Mouse (Mus musculus) liver, embryonic 13.5 days (tissue): ENCODE measurements around the gene Cpe. TPM values are rescaled to one million over a fixed set of nuclear protein-coding genes. Genes with fewer than 3 reads are reported as not detected.

Experiments used
- ATAC-seq: fragments of 200-750 bp; cut with Nextera tagmentation; 2 replicates; pipeline ENCODE4 v1.8.0; 2017; ENCODE audit warnings: low read depth, mild to moderate bottlenecking, moderate number of reproducible peaks, moderate library complexity
- DNase-seq: peaks from one replicate; pipeline ENCODE4 v3.0.0; 2022
- H3K27ac ChIP-seq: fragments of 300-500 bp; sonication (generic); 2 replicates; pipeline ENCODE4 v1.5.1; 2015; ENCODE audit warnings: moderate library complexity, mild to moderate bottlenecking, inconsistent platforms
- H3K27me3 ChIP-seq: fragments of 300-500 bp; sonication (generic); 2 replicates; pipeline ENCODE4 v1.6.1; 2015; ENCODE audit warnings: mild to moderate bottlenecking, inconsistent platforms
- H3K36me3 ChIP-seq: fragments of 300-500 bp; sonication (generic); 2 replicates; pipeline ENCODE4 v1.6.1; 2015; ENCODE audit warnings: mild to moderate bottlenecking, inconsistent platforms
- H3K4me1 ChIP-seq: fragments of 300-500 bp; sonication (generic); replicated peaks from 2 replicates; pipeline ENCODE4 v1.6.1; 2015; ENCODE audit warnings: inconsistent platforms
- H3K4me2 ChIP-seq: fragments of 300-500 bp; sonication (generic); 2 replicates; pipeline ENCODE4 v1.6.1; 2015; ENCODE audit warnings: inconsistent platforms, mild to moderate bottlenecking, moderate library complexity
- H3K4me3 ChIP-seq: fragments of 300-500 bp; sonication (generic); replicated peaks from 2 replicates; pipeline ENCODE4 v1.5.1; 2015; ENCODE audit warnings: mild to moderate bottlenecking, inconsistent platforms
- H3K9ac ChIP-seq: fragments of 300-500 bp; sonication (generic); 2 replicates; pipeline ENCODE4 v1.6.1; 2015; ENCODE audit warnings: mild to moderate bottlenecking, inconsistent platforms
- H3K9me3 ChIP-seq: fragments of 300-500 bp; sonication (generic); replicated peaks from 2 replicates; pipeline ENCODE4 v1.6.1; 2016; ENCODE audit warnings: inconsistent platforms
- WGBS: fragments of 180-500 bp; shearing (Covaris S2); methylation state at CpG from one replicate; pipeline ENCODE4 v1.1.7; 2015; ENCODE audit not compliant: insufficient replicate concordance; 5-methylcytosine and 5-hydroxymethylcytosine counted together
- polyA plus RNA-seq: library from polyadenylated mRNA; unstranded; fragments of >200 nt; fragmentation: Nextera tagmentation; extraction: Ambion mirVana; gene quantifications from 2 replicates; pipeline ENCODE4 v1.2.1, GENCODE M21; 2015

Cpe gene
- 4.9 and 5.0 TPM in 2 replicates for polyA plus RNA-seq

DNA sequence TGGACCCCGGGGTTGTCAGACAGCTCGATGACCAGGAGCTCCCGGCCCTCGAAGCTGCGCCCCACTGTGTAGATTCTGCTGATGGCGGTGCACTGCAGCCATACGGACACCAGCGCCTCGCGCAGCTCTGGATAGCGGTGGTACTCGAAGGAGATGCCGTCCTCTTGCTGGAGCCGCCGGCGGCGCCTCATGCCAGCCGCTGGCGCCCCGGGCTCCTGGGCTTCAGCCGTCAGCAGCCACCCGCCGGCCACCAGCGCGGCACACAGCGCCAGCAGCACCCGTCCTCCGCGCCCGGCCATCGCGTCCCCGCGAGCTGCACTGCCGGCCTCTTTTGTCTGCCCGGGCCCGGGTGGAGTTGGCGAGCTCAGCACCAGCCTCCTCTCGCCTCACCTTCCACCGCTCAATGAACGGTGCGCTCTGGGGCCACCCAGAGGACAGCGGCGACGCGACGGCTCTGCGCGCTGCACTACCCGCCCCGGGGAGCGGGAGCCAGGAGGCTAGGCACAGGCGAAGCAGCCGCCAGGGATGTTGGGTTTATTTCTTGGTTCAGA is at the start of gene Cpe:
Cpe (minus strand) TSS at position 404 of the 551 bp plus-strand sequence.
- H3K27me3 ChIP-seq: peaks cover 33% of the 10 kb centered on the region
- no peak within 1 kb of the TSS for H3K9ac ChIP-seq
- WGBS: under 1% methylated on average over 54 of the region's 54 CpGs
- no peak within 1 kb of the TSS for H3K27ac ChIP-seq
- peak within 1 kb of the TSS; percentile 43 for H3K4me3 ChIP-seq
- ATAC-seq (peak; percentile 78), DNase-seq (no peak)
- H3K36me3 ChIP-seq: no peaks in the 10 kb centered on the region
- H3K9me3 ChIP-seq: no peaks in the 10 kb centered on the region
- H3K4me2 ChIP-seq: peak within 1 kb of the TSS; percentile 63
- H3K4me1 ChIP-seq: no peaks in the 10 kb centered on the region

DNA sequence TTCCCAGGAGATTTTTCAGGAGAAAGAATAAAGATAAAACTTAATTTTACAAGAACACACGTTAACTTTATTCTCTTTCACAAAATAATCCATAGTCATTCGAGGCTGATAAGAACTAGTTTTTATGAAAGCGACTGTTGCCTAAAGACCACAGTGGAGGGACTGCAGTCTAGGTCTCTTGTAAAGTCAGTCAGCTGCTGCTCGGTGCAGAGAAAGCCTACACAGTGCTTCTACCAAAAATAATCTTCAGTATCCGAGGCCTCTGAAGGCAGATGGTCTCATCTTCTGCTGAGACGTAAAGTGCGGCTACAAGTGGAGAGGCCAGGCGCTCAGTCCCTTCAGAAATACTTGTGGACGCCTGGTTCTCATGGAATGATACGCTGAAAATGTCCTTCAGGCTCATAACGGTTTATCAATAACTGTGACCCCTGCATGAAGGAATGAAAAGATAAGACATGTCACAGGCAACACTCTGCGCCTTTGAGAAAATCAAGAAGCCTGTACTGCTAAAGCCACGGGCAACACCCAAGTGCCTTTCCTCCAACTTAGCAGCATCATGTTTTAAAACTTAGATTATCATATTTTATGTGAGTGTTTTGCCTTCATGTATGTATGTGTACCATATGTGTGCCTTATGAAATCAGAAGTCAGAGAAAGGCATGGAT is 47.8 kb upstream of the Cpe start:
- H3K4me2 ChIP-seq: peak overlapping the region; percentile 46
- WGBS: 39% methylated on average over 13 of the region's 13 CpGs
- H3K27me3 ChIP-seq: no peaks in the 10 kb centered on the region
- peak overlapping the region; percentile 52 for H3K9ac ChIP-seq
- H3K4me3 ChIP-seq: no peak overlapping the region
- DNase-seq (peak; percentile 6), ATAC-seq (peak; percentile 75)
- peaks cover 11% of the 10 kb centered on the region for H3K4me1 ChIP-seq
- H3K9me3 ChIP-seq: no peaks in the 10 kb centered on the region
- H3K27ac ChIP-seq: peak overlapping the region; percentile 78
- H3K36me3 ChIP-seq: no peaks in the 10 kb centered on the region

DNA sequence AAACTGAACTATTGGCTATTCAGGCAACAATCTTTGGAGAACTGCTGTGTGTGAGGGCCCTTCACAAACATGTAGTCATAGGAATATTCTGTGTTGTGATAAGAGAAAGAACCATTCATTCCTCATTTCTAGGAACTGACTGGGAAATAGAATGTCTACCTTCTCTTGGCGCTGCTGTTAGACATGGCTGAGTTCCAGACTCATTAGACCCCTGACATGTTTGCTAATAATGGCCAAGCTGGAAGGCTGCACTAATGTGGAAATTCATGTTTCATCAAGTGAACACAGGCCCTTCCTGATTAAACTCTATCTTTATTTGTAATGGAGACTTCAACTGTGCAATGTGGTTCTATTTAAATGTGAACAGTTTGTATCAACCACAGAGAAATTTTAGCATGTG is 46.1 kb upstream of the Cpe start:
- WGBS: 58% methylated on average over 1 of the region's 1 CpGs
- no peaks in the 10 kb centered on the region for H3K27me3 ChIP-seq
- no peaks in the 10 kb centered on the region for H3K9me3 ChIP-seq
- H3K4me3 ChIP-seq: no peak overlapping the region
- H3K4me2 ChIP-seq: no peak overlapping the region
- ATAC-seq (no peak), DNase-seq (no peak)
- H3K27ac ChIP-seq: no peak overlapping the region
- H3K4me1 ChIP-seq: peaks cover 21% of the 10 kb centered on the region
- no peaks in the 10 kb centered on the region for H3K36me3 ChIP-seq
- H3K9ac ChIP-seq: no peak overlapping the region

- H3K36me3 ChIP-seq: no peaks in the 10 kb centered on the region
- DNase-seq (no peak), ATAC-seq (no peak)
- no peak overlapping the region for H3K9ac ChIP-seq
- H3K4me2 ChIP-seq: no peak overlapping the region
- 64% methylated on average over 3 of the region's 3 CpGs for WGBS
- H3K4me1 ChIP-seq: peaks cover 34% of the 10 kb centered on the region
- no peak overlapping the region for H3K27ac ChIP-seq
- no peaks in the 10 kb centered on the region for H3K27me3 ChIP-seq
- no peaks in the 10 kb centered on the region for H3K9me3 ChIP-seq
- H3K4me3 ChIP-seq: no peak overlapping the region
These were observed 44.0 kb upstream of the Cpe start for GRCm38 (mm10) chr8:64736767-64737323.

DNA sequence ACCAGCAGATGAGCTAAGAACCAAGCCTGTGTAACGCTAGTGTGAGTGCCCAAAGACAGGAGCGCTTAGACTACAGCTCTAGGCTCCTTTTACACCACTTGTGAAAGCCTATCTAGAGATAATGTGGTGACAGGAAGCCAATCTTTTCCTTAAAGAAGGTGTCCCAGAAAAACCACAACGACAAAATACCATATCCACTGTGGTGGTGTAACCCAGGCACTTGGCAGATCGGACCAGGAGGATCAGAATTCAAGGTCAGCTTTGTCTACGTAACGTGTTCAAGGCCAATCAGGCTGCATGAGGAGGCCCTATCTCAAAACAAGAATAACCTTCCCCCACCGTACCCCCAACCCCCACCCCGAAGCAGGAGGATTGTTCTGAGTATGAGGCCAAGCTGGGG is 42.3 kb upstream of the Cpe start:
- Histone ChIP-seq H3K9me3 (no peaks in the 10 kb centered on the region), H3K36me3 (peaks cover 7% of the 10 kb centered on the region), H3K4me3 (no peak overlapping the region), H3K4me2 (no peak overlapping the region), H3K9ac (no peak overlapping the region), H3K27me3 (no peaks in the 10 kb centered on the region), H3K4me1 (peaks cover 24% of the 10 kb centered on the region), H3K27ac (peak overlapping the region; percentile 29; the same call in 1 of the 2 replicates)
- ATAC-seq (no peak), DNase-seq (no peak)
- 36% methylated on average over 8 of the region's 8 CpGs for WGBS

DNA sequence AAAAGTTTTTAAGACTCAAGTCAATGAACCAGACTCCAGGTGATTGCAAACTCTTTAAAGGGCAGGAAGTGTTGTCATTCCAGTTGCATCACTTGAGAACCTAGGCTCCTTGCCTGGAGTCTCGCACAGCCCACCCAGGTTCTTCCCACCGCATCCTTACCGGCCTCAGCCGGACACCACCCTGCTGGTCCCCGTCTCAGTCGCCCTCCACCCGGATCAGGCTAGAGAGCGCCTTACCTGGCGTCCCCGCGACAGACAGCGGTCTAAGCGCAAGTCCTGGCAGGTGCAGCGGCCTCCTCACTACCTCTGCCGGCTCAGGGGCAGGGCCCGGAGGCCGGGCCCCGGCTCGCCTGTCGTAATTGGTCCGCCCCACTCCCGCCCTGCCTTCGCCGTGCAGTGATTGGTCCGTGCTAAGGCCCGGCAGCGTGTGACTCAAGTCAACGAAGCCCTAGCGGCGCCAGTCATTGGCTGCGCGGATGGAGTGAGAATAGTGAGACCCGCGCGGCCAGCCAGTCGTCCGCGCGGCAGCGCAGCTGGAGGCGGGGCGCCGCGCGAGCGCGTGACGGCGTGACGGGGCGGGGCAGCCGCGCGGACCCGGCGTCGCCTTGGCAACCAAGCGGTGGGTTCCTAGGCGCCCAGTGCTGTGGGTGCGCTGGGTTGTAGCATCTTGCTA is 40.6 kb upstream of the Cpe start, which contains the start of gene Msmo1:
Msmo1 (minus strand) TSS at position 522 of the 673 bp plus-strand sequence.
- Histone ChIP-seq H3K27me3 (no peaks in the 10 kb centered on the region), H3K27ac (peak within 1 kb of the TSS; percentile 80), H3K9me3 (no peaks in the 10 kb centered on the region), H3K4me1 (peaks cover 24% of the 10 kb centered on the region), H3K4me3 (peak within 1 kb of the TSS; percentile 79), H3K36me3 (peaks cover 12% of the 10 kb centered on the region), H3K9ac (peak within 1 kb of the TSS; percentile 81), H3K4me2 (peak within 1 kb of the TSS; percentile 85)
- ATAC-seq: peak; percentile 99
- under 1% methylated on average over 60 of the region's 60 CpGs for WGBS
- DNase-seq: peak; percentile 96

GRCm38 (mm10) chr8:64732596-64732995 is 39.7 kb upstream of the Cpe start:
- peak overlapping the region; percentile 85 for H3K4me2 ChIP-seq
- H3K9me3 ChIP-seq: no peaks in the 10 kb centered on the region
- peak overlapping the region; percentile 81 for H3K9ac ChIP-seq
- DNase-seq: no peak
- H3K36me3 ChIP-seq: peaks cover 14% of the 10 kb centered on the region
- peaks cover 29% of the 10 kb centered on the region for H3K4me1 ChIP-seq
- ATAC-seq: no peak
- 20% methylated on average over 9 of the region's 9 CpGs for WGBS
- peak overlapping the region; percentile 80; the same call in 1 of the 2 replicates for H3K27ac ChIP-seq
- H3K4me3 ChIP-seq: peak overlapping the region; percentile 79
- no peaks in the 10 kb centered on the region for H3K27me3 ChIP-seq

DNA sequence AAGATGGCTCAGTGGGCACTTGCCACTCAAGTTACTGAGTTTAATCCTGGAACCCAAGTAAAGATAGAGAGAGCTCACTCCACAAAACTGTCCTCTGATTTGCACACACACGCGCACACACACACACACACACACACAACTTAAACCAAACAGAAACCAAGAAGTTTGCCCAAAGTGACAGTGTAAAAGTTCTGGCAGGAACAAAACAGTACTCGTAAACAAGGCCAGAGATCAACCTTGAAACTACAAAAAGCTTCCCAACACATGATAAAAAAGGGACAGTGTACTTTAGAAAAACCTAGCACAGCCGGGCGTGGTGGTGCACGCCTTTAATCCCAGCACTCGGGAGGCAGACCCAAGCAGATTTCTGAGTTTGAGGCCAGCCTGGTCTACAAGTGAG is 35.3 kb upstream of the Cpe start:
- Histone ChIP-seq H3K4me3 (no peak overlapping the region), H3K27ac (no peak overlapping the region), H3K4me2 (no peak overlapping the region), H3K9ac (no peak overlapping the region), H3K36me3 (peaks cover 39% of the 10 kb centered on the region), H3K27me3 (no peaks in the 10 kb centered on the region), H3K9me3 (no peaks in the 10 kb centered on the region), H3K4me1 (peaks cover 18% of the 10 kb centered on the region)
- no peak for ATAC-seq
- DNase-seq: no peak
- 79% methylated on average over 7 of the region's 7 CpGs for WGBS

DNA sequence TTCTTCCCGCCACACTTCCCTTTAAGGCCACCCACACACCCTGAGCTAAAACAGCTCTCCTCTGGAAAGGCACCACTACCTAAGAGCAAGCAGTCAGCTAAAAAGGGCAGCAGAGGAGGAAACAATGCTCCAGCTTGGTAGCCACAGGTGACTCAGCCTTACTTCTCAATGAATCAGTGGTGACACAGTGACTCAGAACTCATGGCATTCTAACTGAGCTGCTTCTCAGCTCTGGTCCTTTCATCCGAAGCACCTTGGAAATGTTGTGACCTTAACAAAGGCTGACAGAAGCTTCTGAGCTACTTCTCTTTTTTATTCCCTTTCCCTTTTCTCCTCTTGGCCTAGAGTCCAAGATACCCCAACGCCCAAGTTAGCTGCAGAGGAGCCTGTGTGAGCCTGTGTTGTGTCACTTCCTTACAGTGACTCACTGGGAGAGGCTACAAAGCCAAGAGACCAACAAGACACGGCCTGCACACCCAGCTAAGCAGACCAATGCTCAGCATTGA is 33.4 kb upstream of the Cpe start:
- ATAC-seq: no peak
- no peak overlapping the region for H3K27ac ChIP-seq
- H3K9me3 ChIP-seq: no peaks in the 10 kb centered on the region
- no peak overlapping the region for H3K4me2 ChIP-seq
- H3K4me3 ChIP-seq: no peak overlapping the region
- H3K4me1 ChIP-seq: peaks cover 4% of the 10 kb centered on the region; the same call in 1 of the 2 replicates
- peaks cover 51% of the 10 kb centered on the region for H3K36me3 ChIP-seq
- WGBS: 57% methylated on average over 4 of the region's 4 CpGs
- H3K27me3 ChIP-seq: no peaks in the 10 kb centered on the region
- H3K9ac ChIP-seq: no peak overlapping the region
- no peak for DNase-seq

DNA sequence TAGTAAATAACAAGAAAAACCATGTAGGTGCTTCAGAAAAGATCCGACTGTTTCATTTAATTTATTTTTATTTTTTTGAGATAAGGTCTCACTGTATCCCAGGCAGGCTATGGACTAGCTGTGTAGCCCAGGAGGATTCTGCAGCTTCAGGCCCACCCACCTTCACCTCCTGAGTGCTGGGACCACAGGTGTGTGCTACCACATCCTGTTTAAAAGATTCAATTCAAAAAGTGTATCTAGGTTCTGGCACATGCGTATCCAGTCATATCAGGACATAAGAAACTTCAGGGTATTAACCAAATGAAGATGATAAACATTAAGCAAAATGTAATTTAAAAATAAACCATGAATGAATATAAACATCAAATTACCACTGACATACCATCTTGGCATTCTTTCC is 30.4 kb upstream of the Cpe start:
- Histone ChIP-seq H3K4me3 (no peak overlapping the region), H3K27ac (no peak overlapping the region), H3K9me3 (no peaks in the 10 kb centered on the region), H3K36me3 (peaks cover 64% of the 10 kb centered on the region), H3K4me1 (peaks cover 2% of the 10 kb centered on the region; the same call in 1 of the 2 replicates), H3K4me2 (no peak overlapping the region), H3K9ac (no peak overlapping the region), H3K27me3 (no peaks in the 10 kb centered on the region)
- no peak for ATAC-seq
- DNase-seq: no peak
- 73% methylated on average over 2 of the region's 2 CpGs for WGBS

- Histone ChIP-seq H3K4me3 (no peak overlapping the region), H3K9ac (no peak overlapping the region), H3K36me3 (peaks cover 46% of the 10 kb centered on the region), H3K4me1 (no peaks in the 10 kb centered on the region), H3K9me3 (no peaks in the 10 kb centered on the region), H3K27ac (no peak overlapping the region), H3K27me3 (no peaks in the 10 kb centered on the region), H3K4me2 (no peak overlapping the region)
- 80% methylated on average over 7 of the region's 7 CpGs for WGBS
- DNase-seq (no peak), ATAC-seq (no peak)
These were observed 25.0 kb upstream of the Cpe start for GRCm38 (mm10) chr8:64717868-64718267.
